Mouse (Mus musculus) liver, embryonic 16.5 days (tissue): Measurements from ENCODE around the gene Pga5. TPM values are rescaled to one million over a fixed set of nuclear protein-coding genes. Genes with fewer than 3 reads are reported as not detected.

ENCODE experiments used
- ATAC-seq: fragments of 200-750 bp; cut with Nextera tagmentation; 2 replicates; pipeline ENCODE4 v1.8.0; 2017; ENCODE audit warnings: low read depth, mild to moderate bottlenecking, moderate number of reproducible peaks, moderate library complexity
- H3K27ac ChIP-seq: fragments of 300-500 bp; sonication (generic); 2 replicates; pipeline ENCODE4 v1.5.1; 2014; ENCODE audit warnings: mild to moderate bottlenecking, low read length
- H3K27me3 ChIP-seq: fragments of 300-500 bp; sonication (generic); 2 replicates; pipeline ENCODE4 v1.6.1; 2014; ENCODE audit warnings: low read depth, low read length, mixed read lengths; ENCODE audit not compliant: control insufficient read depth, insufficient read depth
- H3K36me3 ChIP-seq: fragments of 300-500 bp; sonication (generic); 2 replicates; pipeline ENCODE4 v1.6.1; 2014; ENCODE audit warnings: mild to moderate bottlenecking; ENCODE audit not compliant: control insufficient read depth, insufficient read depth
- H3K4me1 ChIP-seq: fragments of 300-500 bp; sonication (generic); 2 replicates; pipeline ENCODE4 v1.6.1; 2014; ENCODE audit warnings: low read depth, low read length, mixed read lengths; ENCODE audit not compliant: control insufficient read depth
- H3K4me2 ChIP-seq: fragments of 300-500 bp; sonication (generic); 2 replicates; pipeline ENCODE4 v1.6.1; 2014; ENCODE audit warnings: low read depth, low read length, mixed read lengths
- H3K4me3 ChIP-seq: fragments of 300-500 bp; sonication (generic); 2 replicates; pipeline ENCODE4 v1.5.1; 2014; ENCODE audit warnings: low read depth, mild to moderate bottlenecking, low read length
- H3K9ac ChIP-seq: fragments of 300-500 bp; sonication (generic); 2 replicates; pipeline ENCODE4 v1.6.1; 2014; ENCODE audit warnings: low read depth, low read length
- H3K9me3 ChIP-seq: fragments of 300-500 bp; sonication (generic); replicated peaks from 2 replicates; pipeline ENCODE4 v1.6.1; 2016; ENCODE audit warnings: low read length; ENCODE audit not compliant: control insufficient read depth
- WGBS: fragments of 180-500 bp; shearing (Covaris S2); extraction: QIAGEN DNeasy Blood & Tissue Kit; methylation state at CpG from one replicate; pipeline ENCODE4 v1.1.7; 2014; ENCODE audit not compliant: insufficient replicate concordance; 5-methylcytosine and 5-hydroxymethylcytosine counted together
- polyA plus RNA-seq: library from polyadenylated mRNA; unstranded; fragments of >200 nt; fragmentation: Nextera tagmentation; extraction: Ambion mirVana; gene quantifications from 2 replicates; pipeline ENCODE4 v1.2.1, GENCODE M21; 2015

Gene Pga5
- polyA plus RNA-seq: 0.06 TPM in 1 of 2 replicates, not detected in the other

DNA sequence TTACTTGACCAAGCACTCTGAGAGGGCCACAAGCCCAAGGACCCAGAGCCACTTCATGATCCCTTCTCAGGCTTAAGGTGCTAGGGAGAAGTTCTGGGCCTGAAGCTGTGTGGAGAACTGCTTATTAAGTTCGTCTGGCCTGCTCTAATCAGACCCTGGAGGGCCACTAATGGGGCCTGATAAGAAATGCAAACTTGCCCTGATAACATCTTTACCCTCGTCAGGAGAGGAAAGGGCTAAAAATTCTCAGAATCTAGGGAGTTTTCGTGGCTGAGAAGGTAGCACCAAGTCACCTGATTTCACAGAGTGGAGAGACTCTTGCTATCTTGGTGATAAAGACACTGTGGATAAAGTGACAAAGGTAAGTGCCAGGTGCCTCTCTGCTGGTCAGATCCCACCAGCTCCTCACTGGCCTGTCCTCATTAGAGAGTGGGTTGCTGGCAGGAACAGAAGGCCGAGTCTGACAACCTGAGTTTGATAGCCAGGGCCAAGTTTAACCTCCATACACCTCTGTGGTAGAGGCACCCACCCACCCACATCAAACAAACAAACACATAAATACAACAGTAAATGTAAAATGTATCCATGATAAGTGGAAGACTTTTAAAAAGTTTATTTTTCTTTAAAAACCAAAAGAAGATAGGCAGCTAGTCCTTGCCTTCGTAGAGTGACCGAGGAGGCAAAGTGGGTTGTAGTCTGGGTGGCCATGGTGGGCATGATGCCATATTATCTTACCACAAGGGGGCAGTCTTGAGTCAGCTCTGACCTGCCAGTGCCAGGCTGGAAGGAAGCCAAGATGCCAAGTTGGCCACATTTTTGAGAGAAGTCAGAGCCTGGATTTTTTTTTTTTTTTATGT is at the start of gene Pga5:
Pga5 (minus strand) TSS at position 157 of the 857 bp plus-strand sequence.
- H3K9me3 ChIP-seq: no peaks in the 10 kb centered on the region
- H3K27me3 ChIP-seq: no peaks in the 10 kb centered on the region
- ATAC-seq: peak; percentile 55; the same call in 1 of the 2 replicates
- no peak within 1 kb of the TSS for H3K4me2 ChIP-seq
- H3K4me3 ChIP-seq: no peak within 1 kb of the TSS
- no peak within 1 kb of the TSS for H3K9ac ChIP-seq
- H3K27ac ChIP-seq: no peak within 1 kb of the TSS
- peaks cover 7% of the 10 kb centered on the region for H3K4me1 ChIP-seq
- H3K36me3 ChIP-seq: no peaks in the 10 kb centered on the region
- 13% methylated on average over 6 of the region's 6 CpGs for WGBS

DNA sequence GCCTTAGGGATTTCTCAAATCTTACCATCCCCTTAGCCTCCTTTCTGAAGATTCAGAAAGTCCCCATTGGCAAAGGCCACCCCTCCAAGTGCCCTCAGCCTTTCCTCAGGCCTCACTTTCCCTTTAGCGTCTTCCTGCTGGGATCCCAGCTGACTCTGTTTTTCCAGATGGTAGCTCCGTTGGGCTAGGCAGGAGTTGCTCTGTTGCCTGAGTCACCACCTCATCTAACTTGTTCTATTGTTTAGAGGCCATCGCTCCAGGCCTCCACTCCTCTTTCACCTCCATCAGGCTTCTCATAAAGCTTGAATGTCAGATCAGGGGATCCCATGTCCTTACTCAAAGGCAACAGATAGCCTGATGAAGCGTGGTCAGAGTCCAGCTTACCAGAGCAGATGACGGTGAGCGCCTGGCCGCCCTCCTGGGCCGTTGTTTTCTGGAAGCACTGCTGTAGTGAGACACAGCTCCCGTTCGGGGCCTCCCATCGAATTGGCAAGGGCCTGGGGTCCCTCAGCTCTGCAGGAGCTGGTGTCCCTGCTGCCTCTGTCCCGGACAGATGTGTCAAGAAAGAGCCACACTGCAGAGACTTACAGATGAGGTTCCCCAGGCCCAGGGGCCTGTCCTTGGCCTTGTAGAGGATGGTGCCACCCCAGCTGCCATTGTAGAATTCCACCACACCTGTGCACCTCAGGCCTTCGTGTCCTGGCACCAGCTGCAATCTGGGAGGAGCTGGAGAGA is 46.9 kb upstream of the Pga5 start:
- WGBS: 70% methylated on average over 13 of the region's 13 CpGs
- Histone ChIP-seq H3K9ac (no peak overlapping the region), H3K27me3 (no peaks in the 10 kb centered on the region; the same call in 1 of the 2 replicates), H3K36me3 (no peaks in the 10 kb centered on the region), H3K4me1 (no peaks in the 10 kb centered on the region), H3K4me2 (no peak overlapping the region), H3K27ac (no peak overlapping the region), H3K9me3 (no peaks in the 10 kb centered on the region), H3K4me3 (no peak overlapping the region)
- no peak for ATAC-seq

DNA sequence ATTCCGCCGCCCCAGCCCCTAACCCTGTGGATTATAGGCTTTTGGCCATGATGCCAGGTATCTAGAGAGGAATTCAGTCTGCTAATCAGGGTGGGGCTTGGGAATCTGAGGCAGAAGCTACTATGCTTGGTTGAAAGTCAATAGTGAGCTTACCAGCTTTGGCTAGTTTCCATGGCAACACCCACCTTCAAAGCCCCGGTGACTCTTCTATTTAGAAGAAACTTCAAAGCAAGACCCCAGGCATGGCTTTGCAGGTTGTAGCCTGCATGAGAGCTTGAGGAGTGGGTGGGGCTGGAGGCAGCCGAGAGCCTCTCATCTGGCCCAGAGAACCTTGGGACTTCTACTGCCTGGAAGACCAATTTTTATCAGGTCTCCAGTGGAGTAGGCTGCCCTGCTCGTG is 45.8 kb upstream of the Pga5 start:
- Histone ChIP-seq H3K27ac (no peak overlapping the region), H3K27me3 (no peaks in the 10 kb centered on the region; the same call in 1 of the 2 replicates), H3K4me3 (no peak overlapping the region), H3K36me3 (no peaks in the 10 kb centered on the region), H3K4me2 (no peak overlapping the region), H3K9me3 (no peaks in the 10 kb centered on the region), H3K9ac (no peak overlapping the region), H3K4me1 (no peaks in the 10 kb centered on the region)
- ATAC-seq: no peak
- 47% methylated on average over 5 of the region's 5 CpGs for WGBS

DNA sequence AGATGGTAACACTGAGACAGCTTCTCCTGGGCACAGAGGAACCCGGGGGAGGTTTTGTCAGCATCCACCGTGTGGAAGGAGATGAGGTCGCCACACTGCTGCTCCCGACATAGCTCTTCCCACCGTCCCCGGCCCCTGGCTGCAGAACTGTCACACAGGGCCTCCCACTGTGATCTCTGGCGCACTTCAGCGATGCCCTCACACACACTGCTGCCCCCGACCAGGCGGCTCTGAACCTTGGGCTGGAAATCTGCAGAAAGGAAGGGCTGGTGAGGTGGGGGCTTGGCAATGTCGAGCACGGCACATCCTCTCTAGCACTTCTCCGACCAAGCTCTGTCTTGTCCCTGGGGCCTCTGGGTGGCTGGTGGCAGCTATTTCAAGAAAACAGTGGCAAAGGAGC is 45.2 kb upstream of the Pga5 start:
- ATAC-seq: no peak
- H3K9ac ChIP-seq: no peak overlapping the region
- H3K9me3 ChIP-seq: no peaks in the 10 kb centered on the region
- no peaks in the 10 kb centered on the region; the same call in 1 of the 2 replicates for H3K27me3 ChIP-seq
- no peaks in the 10 kb centered on the region for H3K36me3 ChIP-seq
- no peak overlapping the region for H3K27ac ChIP-seq
- H3K4me1 ChIP-seq: no peaks in the 10 kb centered on the region
- no peak overlapping the region for H3K4me2 ChIP-seq
- H3K4me3 ChIP-seq: no peak overlapping the region
- 22% methylated on average over 13 of the region's 13 CpGs for WGBS

DNA sequence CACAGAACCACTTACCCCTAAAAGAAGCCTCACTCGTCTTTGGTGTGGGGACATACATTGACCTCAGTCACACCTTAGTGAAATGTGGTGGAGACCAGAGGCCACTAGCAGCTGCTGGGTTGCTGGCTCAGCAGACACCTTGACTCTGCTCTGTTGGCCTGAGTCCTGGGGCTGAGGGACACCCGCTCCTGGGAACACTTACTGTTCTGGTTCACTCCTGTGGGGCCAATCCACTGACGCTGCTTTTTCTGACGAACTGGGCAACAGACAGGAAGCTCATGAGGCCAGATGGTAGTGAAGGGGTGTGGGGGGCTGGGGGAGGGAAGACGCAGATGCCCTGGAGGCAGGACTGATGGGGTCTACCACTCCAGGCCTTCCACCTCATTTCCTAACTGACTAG is 43.2 kb upstream of the Pga5 start:
- 23% methylated on average over 5 of the region's 5 CpGs for WGBS

DNA sequence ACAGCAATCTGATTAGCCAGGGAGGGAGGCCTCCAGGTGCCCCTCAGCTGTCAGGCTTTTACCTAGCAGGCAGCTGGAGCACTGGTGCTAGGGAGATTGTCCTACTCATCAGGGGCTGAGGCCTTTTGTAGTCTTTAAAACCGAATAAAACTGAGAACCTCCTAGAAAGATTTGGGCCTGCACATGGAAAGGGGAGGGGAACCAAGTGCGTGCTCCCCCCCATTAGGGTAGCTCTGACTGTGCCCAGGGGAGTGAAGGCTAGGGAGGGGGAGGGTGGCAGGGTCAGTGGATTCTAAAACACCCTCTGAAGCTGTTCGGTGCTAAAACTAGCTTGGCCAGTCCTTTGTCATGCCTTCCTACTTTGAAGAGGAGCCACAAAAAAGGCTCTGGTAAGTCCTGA is 42.7 kb upstream of the Pga5 start:
- no peak overlapping the region for H3K4me3 ChIP-seq
- no peak overlapping the region for H3K9ac ChIP-seq
- no peak overlapping the region for H3K4me2 ChIP-seq
- H3K27me3 ChIP-seq: no peaks in the 10 kb centered on the region; the same call in 1 of the 2 replicates
- no peaks in the 10 kb centered on the region for H3K36me3 ChIP-seq
- no peaks in the 10 kb centered on the region for H3K4me1 ChIP-seq
- H3K9me3 ChIP-seq: no peaks in the 10 kb centered on the region
- 22% methylated on average over 3 of the region's 3 CpGs for WGBS
- ATAC-seq: no peak
- no peak overlapping the region for H3K27ac ChIP-seq

More for the DNA sequence above, 43.2 kb upstream of the Pga5 start:
- H3K4me1 ChIP-seq: no peaks in the 10 kb centered on the region
- H3K27me3 ChIP-seq: no peaks in the 10 kb centered on the region; the same call in 1 of the 2 replicates
- no peak overlapping the region for H3K9ac ChIP-seq
- H3K9me3 ChIP-seq: no peaks in the 10 kb centered on the region
- no peak overlapping the region for H3K4me2 ChIP-seq
- H3K27ac ChIP-seq: no peak overlapping the region
- H3K4me3 ChIP-seq: no peak overlapping the region
- ATAC-seq: no peak
- H3K36me3 ChIP-seq: no peaks in the 10 kb centered on the region

DNA sequence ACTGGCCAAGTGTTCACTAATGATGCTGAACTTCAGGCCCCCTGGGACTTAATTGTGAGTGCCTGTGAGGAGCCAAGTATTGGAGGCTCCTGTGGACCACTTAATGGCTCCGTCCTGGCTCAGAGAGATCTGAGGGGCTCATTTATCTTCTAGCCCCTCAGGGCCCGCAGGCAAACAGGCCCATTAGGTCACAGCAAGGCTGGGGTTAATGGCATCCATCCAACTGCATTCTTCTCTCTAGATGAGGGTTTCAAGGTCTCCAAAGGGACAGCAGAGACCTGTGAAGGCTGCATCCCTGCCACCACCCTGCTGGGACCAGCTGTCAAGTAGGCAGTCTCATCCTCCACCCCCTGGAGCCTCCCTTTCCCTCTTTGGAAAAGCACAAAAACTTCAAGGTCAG is 41.9 kb upstream of the Pga5 start:
- Histone ChIP-seq H3K4me1 (no peaks in the 10 kb centered on the region), H3K36me3 (no peaks in the 10 kb centered on the region), H3K4me3 (no peak overlapping the region), H3K27ac (no peak overlapping the region), H3K9me3 (no peaks in the 10 kb centered on the region), H3K9ac (no peak overlapping the region), H3K4me2 (no peak overlapping the region), H3K27me3 (no peaks in the 10 kb centered on the region; the same call in 1 of the 2 replicates)
- no peak for ATAC-seq
- 63% methylated on average over 2 of the region's 2 CpGs for WGBS

DNA sequence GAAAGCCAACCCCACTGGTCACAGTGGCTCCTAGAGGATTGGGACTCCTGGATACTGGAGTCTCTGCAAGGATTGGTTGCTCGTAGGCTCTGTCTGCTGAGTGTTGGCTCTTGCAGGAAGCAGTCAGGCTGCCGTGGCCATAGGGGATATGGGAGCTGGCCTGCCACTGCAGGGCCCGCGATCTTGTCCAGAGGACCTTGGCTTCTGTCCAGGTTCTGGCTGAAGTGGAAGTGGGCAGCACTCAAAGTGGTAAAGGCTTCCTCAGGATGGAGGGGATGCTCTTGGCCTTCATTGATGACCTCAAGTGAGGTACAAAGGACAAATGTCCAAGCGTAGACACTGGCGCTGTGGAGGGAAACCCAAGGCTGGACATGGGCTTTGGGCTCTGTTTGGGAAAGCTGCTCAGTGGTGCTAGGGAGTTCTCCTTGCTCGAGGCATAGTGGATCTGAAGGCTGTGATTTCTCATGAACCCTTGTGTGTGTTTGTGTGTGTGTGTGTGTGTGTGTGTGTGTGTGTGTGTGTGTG is 40.4 kb upstream of the Pga5 start:
- 51% methylated on average over 7 of the region's 7 CpGs for WGBS
- no peak for ATAC-seq
- no peak overlapping the region for H3K9ac ChIP-seq
- H3K9me3 ChIP-seq: no peaks in the 10 kb centered on the region
- no peak overlapping the region for H3K4me2 ChIP-seq
- no peaks in the 10 kb centered on the region; the same call in 1 of the 2 replicates for H3K27me3 ChIP-seq
- H3K4me3 ChIP-seq: no peak overlapping the region
- H3K4me1 ChIP-seq: no peaks in the 10 kb centered on the region
- no peak overlapping the region for H3K27ac ChIP-seq
- peaks cover 5% of the 10 kb centered on the region; the same call in 1 of the 2 replicates for H3K36me3 ChIP-seq
